Mouse (Mus musculus): ENCODE results near the gene Cda.

DNA sequence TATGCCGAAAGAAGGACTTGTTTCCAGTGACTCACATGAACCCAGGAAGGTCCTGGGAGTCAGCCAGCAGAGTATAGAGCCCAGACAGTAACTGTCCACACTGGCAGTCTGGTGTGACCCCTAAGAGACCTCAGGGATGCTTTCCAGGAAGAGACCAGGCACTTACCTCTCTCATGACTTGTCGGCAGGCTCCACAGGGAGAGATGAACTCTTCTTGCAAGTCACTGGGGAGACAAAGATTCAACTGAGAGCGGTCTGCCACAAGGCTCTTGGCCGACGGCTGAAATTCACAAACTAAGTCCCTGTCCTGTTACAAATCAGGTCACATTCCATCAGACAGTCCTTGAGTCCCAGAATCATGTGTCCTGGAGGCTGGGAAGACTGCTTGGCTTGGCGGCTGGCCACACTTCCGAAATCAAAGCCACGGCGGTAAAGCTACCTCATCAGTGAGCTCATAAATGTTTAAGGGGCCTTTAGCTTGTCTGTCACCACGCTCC, 24.4 kb downstream of the Cda start:
- TF ChIP-seq CTCF (IDR thresholded peaks at IDR 0.05; ENCODE audit: low read depth) (no peak), EP300 (IDR thresholded peaks at IDR 0.05; ENCODE audit: low read depth) (no peak)
